Mouse (Mus musculus): Measurements from ENCODE around the gene Notch4.

Notch4 gene

GRCm38 (mm10) chr17:34593752-34594525, 29.9 kb downstream of the Notch4 start:
- DNase-seq (ENCODE audit: low read depth, low spot score), result peak; percentile 26

GRCm38 (mm10) chr17:34596098-34596497, 32.0 kb downstream of the Notch4 start:
- DNase-seq (ENCODE audit: low read depth, low spot score), result no peak

DNA sequence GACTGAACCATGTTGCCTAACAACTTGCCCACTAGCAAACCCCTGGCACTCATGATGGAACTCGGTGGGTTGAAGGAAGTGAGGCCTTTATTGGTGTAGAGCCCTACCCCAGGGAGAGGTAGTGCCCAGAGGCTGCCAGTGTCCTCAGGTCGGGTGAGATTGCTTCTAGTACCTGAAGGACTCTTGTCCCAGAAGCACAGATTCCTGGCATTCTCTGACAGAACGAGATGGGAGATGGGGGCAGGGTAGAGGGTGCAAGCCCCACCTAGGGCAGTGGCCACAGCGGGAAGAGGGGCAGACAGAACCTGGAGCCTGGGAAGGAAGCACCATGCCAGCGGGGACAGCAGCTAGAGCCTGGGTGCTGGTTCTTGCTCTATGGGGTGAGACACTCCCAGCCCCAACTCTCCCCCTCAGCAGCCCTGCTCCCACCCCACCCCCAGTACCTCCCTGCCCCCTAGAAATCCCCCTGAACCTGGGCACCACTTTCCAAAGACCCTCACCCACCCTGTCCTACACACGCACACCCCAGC, 33.6 kb downstream of the Notch4 start, which contains the start of gene Ager:
Gene Ager, plus strand, starts transcription at position 297 of the 530 bp plus-strand sequence.
- DNase-seq (ENCODE audit: low read depth, low spot score), result no peak

- no peak for DNase-seq (ENCODE audit: low read depth, low spot score)
These were observed 35.8 kb downstream of the Notch4 start for GRCm38 (mm10) chr17:34599891-34600290.

DNA sequence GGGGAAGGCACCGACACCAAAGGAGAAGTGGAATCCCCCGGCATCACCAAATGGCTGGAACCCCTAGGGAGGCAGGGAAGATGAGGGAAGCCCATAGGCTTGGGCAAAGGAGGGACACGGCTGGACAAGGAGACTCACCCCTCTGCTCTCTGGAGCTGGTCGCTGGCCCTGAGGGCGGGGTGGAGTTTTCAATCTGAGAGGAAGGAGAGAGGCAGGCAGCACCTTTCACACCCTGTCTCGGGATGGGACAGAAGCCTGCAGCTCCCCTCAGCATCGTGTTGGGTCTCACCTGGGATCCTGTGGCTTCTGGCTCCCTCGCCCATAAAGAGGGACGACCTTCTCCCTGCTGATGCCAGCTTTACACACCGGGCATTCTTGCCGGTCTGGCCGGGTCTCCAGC, 37.7 kb downstream of the Notch4 start:
- no peak for DNase-seq (ENCODE audit: low read depth, low spot score)

- peak; percentile 100 for DNase-seq (ENCODE audit: low read depth, low spot score)
These were observed 39.5 kb downstream of the Notch4 start, which contains the start of gene Rnf5 for GRCm38 (mm10) chr17:34603375-34604060. Gene Rnf5 (minus strand): TSS chr17:34603690.

GRCm38 (mm10) chr17:34604061-34604508, 40.0 kb downstream of the Notch4 start, which contains the start of gene Agpat1:
Gene Agpat1 (plus strand): TSS chr17:34604262.
- peak; percentile 99 for DNase-seq (ENCODE audit: low read depth, low spot score)

DNA sequence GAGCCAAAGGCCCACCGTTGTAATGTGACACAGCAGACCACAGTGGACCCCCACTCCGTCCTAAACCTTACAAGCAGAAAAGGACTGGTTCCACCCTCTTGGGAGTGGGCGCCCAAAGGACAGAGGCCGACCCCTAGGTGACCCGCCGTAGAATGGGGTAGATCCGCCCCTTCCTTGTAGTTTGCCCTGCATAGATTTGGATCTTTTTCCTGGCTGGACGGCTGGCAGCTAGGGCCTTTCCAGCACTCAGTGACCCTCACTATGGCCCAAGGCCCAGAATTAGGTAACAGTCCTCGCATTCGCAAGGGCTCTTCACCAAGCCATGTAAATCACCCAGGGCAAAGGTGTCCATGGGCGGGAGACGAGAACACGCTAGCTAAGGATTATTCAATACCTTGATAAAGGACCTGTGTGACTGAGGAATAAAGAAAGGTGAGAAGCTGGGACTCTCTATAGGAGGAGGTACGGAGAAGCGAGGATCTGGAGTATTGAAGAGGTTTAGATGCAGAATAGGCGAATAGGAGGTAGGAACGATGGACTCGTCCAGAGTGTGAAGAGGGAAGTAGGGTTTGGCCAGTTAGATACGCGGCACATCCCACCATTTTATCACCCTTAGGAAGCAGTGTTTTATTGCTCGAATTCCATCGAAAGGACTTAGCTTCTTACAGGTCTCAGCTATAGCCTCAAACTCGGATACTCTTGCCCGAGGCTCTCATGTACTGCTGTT, 40.6 kb downstream of the Notch4 start:
- peak; percentile 49 for DNase-seq (ENCODE audit: low read depth, low spot score)

DNA sequence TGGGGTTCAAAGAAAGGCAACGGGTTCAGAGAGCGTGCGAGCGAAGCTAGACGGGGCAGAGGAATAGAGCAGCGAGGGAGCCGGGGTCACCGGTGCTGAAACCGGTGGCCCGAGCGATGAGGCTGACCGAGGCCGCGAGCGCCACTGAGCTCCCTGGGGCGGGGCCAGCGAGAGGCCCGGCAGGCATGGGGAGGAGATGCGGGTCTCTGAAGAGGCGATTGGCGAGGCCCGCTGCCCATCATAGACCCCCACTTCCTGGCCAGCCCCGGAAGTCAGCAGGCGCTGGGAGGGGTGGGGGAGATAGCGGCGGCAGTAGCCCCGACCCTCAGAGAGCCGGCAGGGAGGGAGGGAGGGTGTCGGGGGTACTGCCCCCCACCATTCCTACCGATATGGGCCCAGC, 41.5 kb downstream of the Notch4 start:
- peak; percentile 93 for DNase-seq (ENCODE audit: low read depth, low spot score)

- peak; percentile 49 for DNase-seq (ENCODE audit: low read depth, low spot score)
These were observed 42.3 kb downstream of the Notch4 start for GRCm38 (mm10) chr17:34606186-34607039.

GRCm38 (mm10) chr17:34607997-34608396, 43.9 kb downstream of the Notch4 start:
- no peak for DNase-seq (ENCODE audit: low read depth, low spot score)

- DNase-seq (ENCODE audit: low read depth, low spot score), result no peak
These were observed 47.0 kb downstream of the Notch4 start for GRCm38 (mm10) chr17:34611050-34611449.

DNA sequence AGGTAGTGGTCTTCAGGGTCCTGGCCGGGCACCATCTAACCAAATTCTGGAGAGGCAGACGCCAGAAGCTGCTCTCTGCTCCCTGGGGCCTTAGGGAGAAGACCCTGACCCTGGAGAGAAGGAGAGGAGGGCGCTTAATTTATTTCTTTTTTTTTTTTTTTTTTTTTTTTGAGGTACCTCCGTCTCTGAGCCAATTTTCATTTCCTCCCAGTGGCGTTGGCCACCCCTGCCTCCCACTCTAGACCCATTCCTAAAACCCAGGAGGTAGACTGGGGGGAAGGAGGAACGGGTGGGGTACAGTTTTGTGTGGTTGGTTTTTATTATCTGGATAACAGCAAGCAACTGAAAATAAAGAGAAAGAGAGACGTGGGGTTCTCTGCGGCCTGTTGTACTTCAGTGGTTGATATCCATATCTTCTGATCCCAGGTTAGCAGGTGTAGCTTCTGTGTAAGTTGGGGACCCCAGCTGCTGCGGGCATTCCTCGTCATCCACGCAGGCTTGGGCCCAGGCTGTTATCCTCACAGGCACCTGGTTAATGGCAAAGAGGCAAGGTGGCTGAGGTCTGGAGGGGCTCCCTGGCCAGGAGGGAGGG, 49.1 kb downstream of the Notch4 start:
- no peak for DNase-seq (ENCODE audit: low read depth, low spot score)

DNA sequence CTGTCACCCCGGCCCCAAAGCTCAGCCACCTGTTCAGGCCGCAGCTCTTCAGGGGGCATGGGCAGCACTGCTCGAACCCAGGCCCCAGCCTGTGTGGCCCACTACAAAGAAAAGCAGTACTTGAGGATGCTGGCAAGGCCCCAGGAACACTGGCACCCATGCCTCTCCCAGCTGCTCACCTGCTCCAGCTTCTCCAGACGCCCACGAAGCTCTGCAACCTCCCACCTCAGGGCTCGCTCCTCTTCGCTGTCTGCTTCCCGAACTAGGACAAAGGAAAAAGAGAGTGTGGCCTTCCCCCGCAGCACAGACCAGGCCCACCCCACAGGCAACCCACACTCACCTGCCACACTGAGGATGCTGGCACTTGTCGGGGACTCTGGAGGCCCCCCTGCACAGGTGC, 49.8 kb downstream of the Notch4 start:
- DNase-seq (ENCODE audit: low read depth, low spot score), result no peak

DNA sequence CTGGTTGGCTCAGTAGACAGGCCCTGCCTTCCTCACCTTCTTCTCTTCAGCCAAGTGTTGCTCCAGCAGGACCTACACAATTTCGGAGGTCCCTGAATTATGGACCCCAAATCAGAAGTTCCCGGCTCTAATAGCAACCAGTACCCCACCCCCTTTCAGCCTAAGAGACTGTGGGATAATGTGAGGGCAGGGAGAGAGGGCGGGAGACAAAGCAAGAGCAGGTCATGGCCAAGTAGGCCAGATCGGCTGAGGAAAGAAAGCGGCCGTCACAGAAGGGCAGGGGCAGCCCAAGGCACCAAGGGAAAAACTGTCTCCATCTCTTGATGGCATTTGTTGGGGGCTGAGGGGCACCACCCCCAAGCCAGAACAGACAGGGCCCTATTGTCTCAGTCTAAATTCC, 51.8 kb downstream of the Notch4 start, which contains the start of gene Egfl8:
Gene Egfl8, minus strand, starts transcription at position 101 of the 400 bp plus-strand sequence.
- no peak for DNase-seq (ENCODE audit: low read depth, low spot score)

- DNase-seq (ENCODE audit: low read depth, low spot score), result peak; percentile 86
These were observed 54.9 kb downstream of the Notch4 start for GRCm38 (mm10) chr17:34618999-34619398.

GRCm38 (mm10) chr17:34621006-34621405, 56.9 kb downstream of the Notch4 start:
- DNase-seq (ENCODE audit: low read depth, low spot score), result no peak

- DNase-seq (ENCODE audit: low read depth, low spot score), result no peak
These were observed 59.1 kb downstream of the Notch4 start for GRCm38 (mm10) chr17:34623161-34623560.

- no peak for DNase-seq (ENCODE audit: low read depth, low spot score)
These were observed 60.9 kb downstream of the Notch4 start for GRCm38 (mm10) chr17:34624981-34625380.

DNA sequence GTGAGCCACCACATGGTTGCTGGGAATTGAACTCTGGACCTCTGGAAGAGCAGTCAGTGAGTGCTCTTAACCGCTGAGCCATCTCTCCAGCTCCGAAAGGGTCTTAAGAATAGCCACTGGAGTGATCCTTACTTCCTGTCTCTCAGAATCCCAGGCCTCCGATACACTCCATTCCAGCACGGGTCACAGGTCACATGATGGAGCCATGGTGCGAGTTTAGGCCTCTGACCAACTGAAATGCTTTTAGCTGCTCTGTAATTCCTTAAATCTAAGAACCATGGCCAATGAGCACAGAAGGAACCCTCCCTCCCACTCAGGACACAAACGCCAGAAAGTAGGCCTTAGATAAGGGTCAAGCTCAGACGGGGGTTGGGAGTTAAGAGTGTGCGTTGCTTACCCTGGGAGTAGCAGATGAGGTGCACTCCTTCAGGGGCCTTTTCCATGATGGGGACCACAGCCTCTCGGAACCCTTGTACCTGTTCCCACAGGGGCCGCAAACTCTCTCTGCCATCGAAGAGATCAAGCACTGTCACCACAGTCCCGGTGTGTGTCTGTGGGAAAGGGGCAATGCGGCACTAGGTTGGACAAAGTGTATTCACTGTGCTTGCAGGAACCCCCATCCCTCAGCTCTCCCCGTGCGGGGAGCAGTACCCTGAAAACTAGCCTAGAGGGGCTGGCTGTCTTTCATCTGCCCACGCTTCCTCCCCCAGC, 62.1 kb downstream of the Notch4 start:
- DNase-seq (ENCODE audit: low read depth, low spot score), result no peak
